Comparison of ENCODE assay signal across 10 mouse cellular contexts in genomic region chr8:94900617-94901016, GRCm38 (mm10). TPM values are rescaled to one million over a fixed set of nuclear protein-coding genes. Genes with fewer than 3 reads are reported as not detected.
DNase-seq lines count a peak whose midpoint lies in the region; ATAC-seq and TF ChIP-seq lines count a peak whose summit lies in the region.
"Had no signal": no experiment of that assay in that cellular context is flagged by ENCODE, and none has a peak within 500 bp of the region (broad histone marks: within the 10 kb centered on the region; RNA-seq: fewer than 3 reads in every experiment).

No protein-coding gene starts in this region.

- H3K36me3 ChIP-seq in liver, embryonic 11.5 days (ENCODE audit: control insufficient read depth, insufficient read depth, low read length) = peaks cover 4% of the 10 kb centered on the region; the same call in 1 of the 2 replicates
- H3K36me3 ChIP-seq in liver, postnatal 0 days (replicated peaks; ENCODE audit: insufficient read depth, low read length) = no peaks in the 10 kb centered on the region
- H3K36me3 ChIP-seq in heart, embryonic 12.5 days = peaks cover 41% of the 10 kb centered on the region
- peaks cover 38% of the 10 kb centered on the region for H3K36me3 ChIP-seq in limb, embryonic 14.5 days (ENCODE audit: control insufficient read depth, insufficient read depth, low read length)

- 23% methylated on average over 6 of the region's 6 CpGs for WGBS in liver, embryonic 11.5 days
- 34% methylated on average over 6 of the region's 6 CpGs for WGBS in liver, postnatal 0 days (ENCODE audit: insufficient replicate concordance)
- WGBS in heart, embryonic 12.5 days = 3% methylated on average over 6 of the region's 6 CpGs
- WGBS in limb, embryonic 14.5 days = 11% methylated on average over 6 of the region's 6 CpGs

- no peak for TF ChIP-seq CTCF in liver, postnatal 0 days (IDR thresholded peaks at IDR 0.05; ENCODE audit: low read depth)

- no peak for TF ChIP-seq EP300 in liver, postnatal 0 days (IDR thresholded peaks at IDR 0.05; ENCODE audit: low read depth)

- peak overlapping the region; percentile 28 for H3K9ac ChIP-seq in liver, embryonic 11.5 days (ENCODE audit: low read depth, low read length)
- no peak overlapping the region for H3K9ac ChIP-seq in liver, postnatal 0 days (replicated peaks)
- 0 out of 2 replicates have a peak overlapping the region, but pooled peaks have one; percentile 40 for H3K9ac ChIP-seq in heart, embryonic 12.5 days
- peak overlapping the region; percentile 21; the same call in 1 of the 2 replicates for H3K9ac ChIP-seq in limb, embryonic 14.5 days (ENCODE audit: low read depth, low read length, severe bottlenecking)

- H3K9me3 ChIP-seq in liver, embryonic 11.5 days (ENCODE audit: control insufficient read depth, low read length) = no peaks in the 10 kb centered on the region
- no peaks in the 10 kb centered on the region for H3K9me3 ChIP-seq in liver, postnatal 0 days (ENCODE audit: low read length)
- no peaks in the 10 kb centered on the region for H3K9me3 ChIP-seq in heart, embryonic 12.5 days (replicated peaks)
- no peaks in the 10 kb centered on the region for H3K9me3 ChIP-seq in limb, embryonic 14.5 days (ENCODE audit: control insufficient read depth, low read length)

- TF ChIP-seq POLR2A in limb, embryonic 14.5 days (IDR thresholded peaks at IDR 0.05; ENCODE audit: borderline replicate concordance, extremely low read depth, insufficient read depth, insufficient read length) = no peak

- peaks cover 39% of the 10 kb centered on the region for H3K4me1 ChIP-seq in liver, embryonic 11.5 days (replicated peaks; ENCODE audit: control insufficient read depth, insufficient read depth, low read length)
- peaks cover 38% of the 10 kb centered on the region for H3K4me1 ChIP-seq in liver, postnatal 0 days (ENCODE audit: insufficient read depth)
- H3K4me1 ChIP-seq in brown adipose tissue, adult 24 weeks (ENCODE audit: control insufficient read depth, insufficient read depth, insufficient read length, low read length) = peaks cover 14% of the 10 kb centered on the region
- H3K4me1 ChIP-seq in heart, embryonic 12.5 days (replicated peaks) = peaks cover 58% of the 10 kb centered on the region
- peaks cover 34% of the 10 kb centered on the region for H3K4me1 ChIP-seq in limb, embryonic 14.5 days (ENCODE audit: control insufficient read depth, insufficient read depth, low read length)

- no peaks in the 10 kb centered on the region for H3K27me3 ChIP-seq in liver, embryonic 11.5 days (replicated peaks; ENCODE audit: control insufficient read depth, insufficient read depth, low read length)
- no peaks in the 10 kb centered on the region for H3K27me3 ChIP-seq in liver, postnatal 0 days (ENCODE audit: insufficient read depth, low read length)
- no peaks in the 10 kb centered on the region for H3K27me3 ChIP-seq in heart, embryonic 12.5 days (replicated peaks)
- H3K27me3 ChIP-seq in limb, embryonic 14.5 days (ENCODE audit: control insufficient read depth, insufficient read depth, low read length) = no peaks in the 10 kb centered on the region
- H3K27me3 ChIP-seq: Patski had no signal

- no peak for ATAC-seq in liver, embryonic 11.5 days (replicated peaks; ENCODE audit: low FRiP score)
- ATAC-seq in liver, postnatal 0 days = no peak
- ATAC-seq in heart, embryonic 12.5 days (ENCODE audit: insufficient number of reproducible peaks, low FRiP score) = no peak
- no peak for ATAC-seq in limb, embryonic 14.5 days (ENCODE audit: low FRiP score, low read depth)
- ATAC-seq: forebrain, embryonic 14.5 days; Patski had no signal

- peak overlapping the region; percentile 11; the same call in 1 of the 2 replicates for H3K4me3 ChIP-seq in liver, embryonic 11.5 days (ENCODE audit: low read depth, low read length)
- no peak overlapping the region for H3K4me3 ChIP-seq in liver, postnatal 0 days (ENCODE audit: low read depth, low read length)
- no peak overlapping the region for H3K4me3 ChIP-seq in brown adipose tissue, adult 24 weeks (ENCODE audit: insufficient read depth, low read depth, low read length)
- 0 out of 2 replicates have a peak overlapping the region, but pooled peaks have one; percentile 1 for H3K4me3 ChIP-seq in heart, embryonic 12.5 days
- no peak overlapping the region for H3K4me3 ChIP-seq in limb, embryonic 14.5 days (replicated peaks; ENCODE audit: low read length)

- no peak for DNase-seq in liver, embryonic 11.5 days (ENCODE audit: low spot score)
- no peak for DNase-seq in liver, postnatal 0 days
- DNase-seq in limb, embryonic 14.5 days (ENCODE audit: low spot score) = no peak
- DNase-seq in c-Kit-positive CD71-positive TER-119-positive erythroid progenitor cells, embryonic 14.5 days (ENCODE audit: low spot score) = no peak
- DNase-seq in ovary, postnatal 36 days (ENCODE audit: low spot score) = no peak
- DNase-seq: cerebellum, postnatal 36 days had no signal

- H3K4me2 ChIP-seq in liver, embryonic 11.5 days = peak overlapping the region; percentile 54
- H3K4me2 ChIP-seq in liver, postnatal 0 days (ENCODE audit: low read depth, low read length) = no peak overlapping the region
- peak overlapping the region; percentile 66 for H3K4me2 ChIP-seq in heart, embryonic 12.5 days
- no peak overlapping the region for H3K4me2 ChIP-seq in limb, embryonic 14.5 days (replicated peaks; ENCODE audit: low read depth, low read length, severe bottlenecking)

- H3K27ac ChIP-seq in liver, embryonic 11.5 days (ENCODE audit: low read depth, low read length) = peak overlapping the region; percentile 70
- no peak overlapping the region for H3K27ac ChIP-seq in liver, postnatal 0 days (ENCODE audit: low read depth)
- H3K27ac ChIP-seq in brown adipose tissue, adult 24 weeks (replicated peaks; ENCODE audit: low read depth, low read length) = peak overlapping the region; percentile 60
- H3K27ac ChIP-seq in heart, embryonic 12.5 days (ENCODE audit: poor library complexity, severe bottlenecking) = peak overlapping the region; percentile 95
- no peak overlapping the region for H3K27ac ChIP-seq in limb, embryonic 14.5 days (replicated peaks; ENCODE audit: low read depth, low read length)

RNA-seq across cellular contexts. Expression of gene Ccdc102a, which starts 17.3 kb away (rescaled TPM):
- 16.4 and 17.6 TPM in 2 replicates for polyA plus RNA-seq in liver, embryonic 11.5 days (2014; fragmentation: Nextera tagmentation; extraction: Ambion mirVana)
- 1.3 and 1.5 TPM in 2 replicates for polyA plus RNA-seq in liver, postnatal 0 days (2015; fragmentation: Nextera tagmentation; extraction: Ambion mirVana)
- 1.2 and 1.5 TPM in 2 replicates for polyA plus RNA-seq in brown adipose tissue, adult 24 weeks (2012; ENCODE audit: insufficient read depth, insufficient read length, missing spikeins)
- polyA plus RNA-seq in heart, embryonic 12.5 days (2016; fragmentation: Nextera tagmentation; extraction: Ambion mirVana) = 26.2 and 28.2 TPM in 2 replicates
- 60.1 and 60.7 TPM in 2 replicates for polyA plus RNA-seq in limb, embryonic 14.5 days (2012; rRNA removed)
- 52.9 and 66.3 TPM in 2 replicates for polyA plus RNA-seq in limb, embryonic 14.5 days (2014; fragmentation: Nextera tagmentation; extraction: Ambion mirVana)

RNA-seq across cellular contexts. Expression of gene Adgrg5, which starts 22.9 kb away (rescaled TPM):
- polyA plus RNA-seq in liver, embryonic 11.5 days (2014; fragmentation: Nextera tagmentation; extraction: Ambion mirVana) = 1.9 and 2.0 TPM in 2 replicates
- 0.13 and 0.18 TPM in 2 replicates for polyA plus RNA-seq in liver, postnatal 0 days (2015; fragmentation: Nextera tagmentation; extraction: Ambion mirVana)
- polyA plus RNA-seq in brown adipose tissue, adult 24 weeks (2012; ENCODE audit: insufficient read depth, insufficient read length, missing spikeins) = not detected in 2 replicates
- polyA plus RNA-seq in heart, embryonic 12.5 days (2016; fragmentation: Nextera tagmentation; extraction: Ambion mirVana) = 0.09 TPM in 1 of 2 replicates, not detected in the other
- 0.45 and 0.90 TPM in 2 replicates for polyA plus RNA-seq in limb, embryonic 14.5 days (2012; rRNA removed)
- polyA plus RNA-seq in limb, embryonic 14.5 days (2014; fragmentation: Nextera tagmentation; extraction: Ambion mirVana) = 0.23 and 0.33 TPM in 2 replicates
- polyA plus RNA-seq: forebrain, embryonic 14.5 days; Patski had no signal

RNA-seq across cellular contexts. Expression of gene Dok4, which starts 24.5 kb away (rescaled TPM):
- 13.2 and 13.9 TPM in 2 replicates for polyA plus RNA-seq in liver, embryonic 11.5 days (2014; fragmentation: Nextera tagmentation; extraction: Ambion mirVana)
- polyA plus RNA-seq in liver, postnatal 0 days (2015; fragmentation: Nextera tagmentation; extraction: Ambion mirVana) = 3.5 and 4.5 TPM in 2 replicates
- polyA plus RNA-seq in brown adipose tissue, adult 24 weeks (2012; ENCODE audit: insufficient read depth, insufficient read length, missing spikeins) = 3.8 and 8.4 TPM in 2 replicates
- polyA plus RNA-seq in heart, embryonic 12.5 days (2016; fragmentation: Nextera tagmentation; extraction: Ambion mirVana) = 53.3 and 54.2 TPM in 2 replicates
- 29.1 and 35.8 TPM in 2 replicates for polyA plus RNA-seq in limb, embryonic 14.5 days (2012; rRNA removed)
- polyA plus RNA-seq in limb, embryonic 14.5 days (2014; fragmentation: Nextera tagmentation; extraction: Ambion mirVana) = 23.3 and 26.9 TPM in 2 replicates

RNA-seq across cellular contexts. Expression of gene Polr2c, which starts 43.4 kb away (rescaled TPM):
- polyA plus RNA-seq in liver, embryonic 11.5 days (2014; fragmentation: Nextera tagmentation; extraction: Ambion mirVana) = 162 and 172 TPM in 2 replicates
- 50.6 and 52.1 TPM in 2 replicates for polyA plus RNA-seq in liver, postnatal 0 days (2015; fragmentation: Nextera tagmentation; extraction: Ambion mirVana)
- polyA plus RNA-seq in brown adipose tissue, adult 24 weeks (2012; ENCODE audit: insufficient read depth, insufficient read length, missing spikeins) = 55.0 and 64.8 TPM in 2 replicates
- polyA plus RNA-seq in heart, embryonic 12.5 days (2016; fragmentation: Nextera tagmentation; extraction: Ambion mirVana) = 122 and 126 TPM in 2 replicates
- polyA plus RNA-seq in limb, embryonic 14.5 days (2012; rRNA removed) = 129 and 135 TPM in 2 replicates
- 135 and 140 TPM in 2 replicates for polyA plus RNA-seq in limb, embryonic 14.5 days (2014; fragmentation: Nextera tagmentation; extraction: Ambion mirVana)

Comparison
In these comparisons a context has a peak if more than half of its experiments do, and no peak if none do; other contexts are left out.
1. H3K27ac ChIP-seq: peak in liver, embryonic 11.5 days (single experiment), brown adipose tissue, adult 24 weeks (single experiment) and heart, embryonic 12.5 days (single experiment); none in liver, postnatal 0 days (single experiment) and limb, embryonic 14.5 days (single experiment).
2. H3K4me2 ChIP-seq: peak in liver, embryonic 11.5 days (single experiment) and heart, embryonic 12.5 days (single experiment); none in liver, postnatal 0 days (single experiment) and limb, embryonic 14.5 days (single experiment).
3. H3K4me3 ChIP-seq: peak in liver, embryonic 11.5 days (single experiment) and heart, embryonic 12.5 days (single experiment); none in liver, postnatal 0 days (single experiment), brown adipose tissue, adult 24 weeks (single experiment) and limb, embryonic 14.5 days (single experiment).